Mouse (Mus musculus): ENCODE measurements around the gene Evl.

DNA sequence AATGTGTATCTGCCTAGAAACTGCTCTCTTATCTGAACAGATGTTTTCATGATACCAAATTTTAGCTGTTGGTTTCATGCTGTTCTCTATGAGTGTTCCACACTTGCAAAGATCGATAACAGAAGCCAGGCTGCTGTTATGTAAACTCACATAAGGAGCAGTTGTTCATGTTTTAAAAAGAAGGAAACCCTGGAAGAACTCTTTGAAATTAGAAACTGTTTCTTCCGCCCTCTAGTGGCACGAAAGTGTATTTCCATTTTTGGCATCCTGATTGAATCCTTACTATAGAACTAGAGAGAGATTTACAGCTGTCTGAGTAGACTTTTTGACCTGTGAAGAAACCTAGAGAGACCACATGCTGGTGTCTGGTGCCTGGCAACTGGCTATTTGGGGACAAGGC lies 43.5 kb upstream of the Evl start:
- no peak for TF ChIP-seq CTCF (IDR thresholded peaks at IDR 0.05; ENCODE audit: control insufficient read depth, insufficient read depth, low read length)
- TF ChIP-seq POLR2A (IDR thresholded peaks at IDR 0.05; ENCODE audit: borderline replicate concordance, control insufficient read depth, low read depth, low read length) = no peak
